Mouse (Mus musculus) kidney, embryonic 16.5 days (tissue): ENCODE measurements around the gene Zfp36l1. TPM values are rescaled to one million over a fixed set of nuclear protein-coding genes. Genes with fewer than 3 reads are reported as not detected.
"Not testable (repeated sequence)": the region's sequence is repeated elsewhere in the genome, so short reads cannot be mapped to it uniquely, and the experiment has no call there.

ENCODE experiments used
- ATAC-seq: fragments of 200-750 bp; cut with Nextera tagmentation; 2 replicates; pipeline ENCODE4 v1.8.0; 2017; ENCODE audit warnings: moderate TSS enrichment; ENCODE audit not compliant: low FRiP score, low TSS enrichment
- H3K27ac ChIP-seq: fragments of 300-500 bp; sonication (generic); 2 replicates; pipeline ENCODE4 v1.5.1; 2014; ENCODE audit warnings: low read length
- H3K27me3 ChIP-seq: fragments of 300-500 bp; sonication (generic); 2 replicates; pipeline ENCODE4 v1.6.1; 2014; ENCODE audit warnings: low read length, control low read depth, mixed read lengths; ENCODE audit not compliant: insufficient read depth
- H3K36me3 ChIP-seq: fragments of 300-500 bp; sonication (generic); 2 replicates; pipeline ENCODE4 v1.6.1; 2014; ENCODE audit warnings: low read length, control low read depth, mixed read lengths; ENCODE audit not compliant: insufficient read depth
- H3K4me1 ChIP-seq: fragments of 300-500 bp; sonication (generic); 2 replicates; pipeline ENCODE4 v1.6.1; 2014; ENCODE audit warnings: low read length, control low read depth, mixed read lengths; ENCODE audit not compliant: insufficient read depth
- H3K4me2 ChIP-seq: fragments of 300-500 bp; sonication (generic); replicated peaks from 2 replicates; pipeline ENCODE4 v1.6.1; 2014; ENCODE audit warnings: low read depth, low read length
- H3K4me3 ChIP-seq: fragments of 300-500 bp; sonication (generic); 2 replicates; pipeline ENCODE4 v1.5.1; 2014; ENCODE audit warnings: mild to moderate bottlenecking, low read length
- H3K9ac ChIP-seq: fragments of 300-500 bp; sonication (generic); replicated peaks from 2 replicates; pipeline ENCODE4 v1.6.1; 2014; ENCODE audit warnings: low read length
- H3K9me3 ChIP-seq: fragments of 300-500 bp; sonication (generic); 2 replicates; pipeline ENCODE4 v1.6.1; 2016; ENCODE audit warnings: low read length, control low read depth
- WGBS: fragments of 180-500 bp; shearing (Covaris S2); extraction: QIAGEN DNeasy Blood & Tissue Kit; methylation state at CpG from one replicate; pipeline ENCODE4 v1.1.7; 2014; 5-methylcytosine and 5-hydroxymethylcytosine counted together
- polyA plus RNA-seq: library from polyadenylated mRNA; unstranded; fragments of >200 nt; fragmentation: Nextera tagmentation; extraction: Ambion mirVana; gene quantifications from 2 replicates; pipeline ENCODE4 v1.2.1, GENCODE M21; 2015

Zfp36l1 gene
- polyA plus RNA-seq, 1 experiment from 2014 or later = 130 TPM

- H3K27ac ChIP-seq = peak overlapping the region; percentile 100
- no peak for ATAC-seq
- H3K4me3 ChIP-seq = peak overlapping the region; percentile 94
- H3K9me3 ChIP-seq = no peaks in the 10 kb centered on the region
- peaks cover 22% of the 10 kb centered on the region for H3K4me1 ChIP-seq
- H3K36me3 ChIP-seq = peaks cover 26% of the 10 kb centered on the region
- H3K9ac ChIP-seq = peak overlapping the region; percentile 99
- peak overlapping the region; percentile 88 for H3K4me2 ChIP-seq
- no peaks in the 10 kb centered on the region for H3K27me3 ChIP-seq
- under 1% methylated on average over 29 of the region's 29 CpGs for WGBS
Measured at GRCm38 (mm10) chr12:80111131-80112070, 1.4 kb downstream of the Zfp36l1 start.

- under 1% methylated on average over 9 of the region's 9 CpGs for WGBS
- no peak for ATAC-seq
- peak overlapping the region; percentile 100 for H3K27ac ChIP-seq
- peak overlapping the region; percentile 94 for H3K4me3 ChIP-seq
- H3K9me3 ChIP-seq = no peaks in the 10 kb centered on the region
- H3K27me3 ChIP-seq = no peaks in the 10 kb centered on the region
- peaks cover 19% of the 10 kb centered on the region for H3K4me1 ChIP-seq
- H3K9ac ChIP-seq = peak overlapping the region; percentile 99
- peaks cover 26% of the 10 kb centered on the region for H3K36me3 ChIP-seq
- H3K4me2 ChIP-seq = peak overlapping the region; percentile 88
Measured at GRCm38 (mm10) chr12:80110546-80110870, 2.3 kb downstream of the Zfp36l1 start.

- Histone ChIP-seq H3K27ac (peak overlapping the region; percentile 100), H3K27me3 (no peaks in the 10 kb centered on the region), H3K36me3 (peaks cover 26% of the 10 kb centered on the region), H3K9me3 (no peaks in the 10 kb centered on the region), H3K4me3 (peak overlapping the region; percentile 94), H3K4me1 (peaks cover 19% of the 10 kb centered on the region), H3K9ac (peak overlapping the region; percentile 99), H3K4me2 (peak overlapping the region; percentile 88)
- ATAC-seq = no peak
- 2% methylated on average over 53 of the region's 53 CpGs for WGBS
Measured at GRCm38 (mm10) chr12:80109753-80110545, 2.9 kb downstream of the Zfp36l1 start.

DNA sequence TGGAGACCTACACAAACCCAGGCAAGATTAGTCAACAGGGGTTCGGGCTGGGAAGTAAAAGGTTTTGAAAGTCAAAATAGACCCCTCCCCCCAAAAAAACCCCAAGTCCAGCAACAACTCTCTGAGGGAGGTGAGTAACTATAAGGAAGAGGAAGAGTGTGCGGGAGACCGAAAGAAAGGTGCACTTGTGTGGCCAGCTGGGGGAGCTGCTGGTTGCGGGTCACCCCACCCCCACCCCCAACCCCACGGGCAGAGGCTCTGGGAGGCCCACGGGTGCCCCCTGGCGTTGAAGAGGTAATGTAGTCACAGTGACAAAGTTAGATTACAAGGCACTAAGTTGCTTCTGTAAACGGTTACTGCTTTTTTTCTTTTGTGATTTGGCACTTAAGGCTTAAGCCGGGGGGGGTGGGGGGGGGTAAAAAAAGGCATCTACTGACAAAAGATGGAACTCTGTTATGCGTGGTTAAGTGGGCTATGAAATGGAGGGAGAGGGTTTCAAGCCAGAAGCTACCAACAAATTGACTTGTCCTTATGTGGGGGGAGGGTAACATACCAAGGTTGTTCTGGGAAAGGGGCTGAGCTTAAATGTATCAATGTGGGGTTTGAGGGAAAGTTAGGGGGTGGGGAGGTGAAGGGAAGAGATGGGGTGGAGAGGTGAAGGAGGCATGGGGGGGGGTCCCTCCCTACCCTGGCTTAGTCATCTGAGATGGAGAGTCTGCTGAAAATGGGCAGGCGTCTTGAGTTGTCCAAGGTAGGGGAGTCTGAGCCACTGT is 3.7 kb downstream of the Zfp36l1 start:
- Histone ChIP-seq H3K4me2 (peak overlapping the region; percentile 88), H3K9ac (peak overlapping the region; percentile 99), H3K36me3 (peaks cover 26% of the 10 kb centered on the region), H3K4me3 (peak overlapping the region; percentile 94), H3K4me1 (peaks cover 17% of the 10 kb centered on the region), H3K27ac (peak overlapping the region; percentile 100)
- WGBS = 6% methylated on average over 11 of the region's 11 CpGs
- not testable (repeated sequence) for H3K27me3 ChIP-seq, H3K9me3 ChIP-seq, ATAC-seq

GRCm38 (mm10) chr12:80106896-80107667 is 5.7 kb downstream of the Zfp36l1 start:
- Histone ChIP-seq H3K9me3 (no peaks in the 10 kb centered on the region), H3K9ac (no peak overlapping the region), H3K4me1 (peaks cover 29% of the 10 kb centered on the region), H3K27ac (peak overlapping the region; percentile 67), H3K27me3 (no peaks in the 10 kb centered on the region), H3K4me3 (no peak overlapping the region), H3K4me2 (no peak overlapping the region), H3K36me3 (peaks cover 26% of the 10 kb centered on the region)
- ATAC-seq = no peak
- 94% methylated on average over 3 of the region's 3 CpGs for WGBS

DNA sequence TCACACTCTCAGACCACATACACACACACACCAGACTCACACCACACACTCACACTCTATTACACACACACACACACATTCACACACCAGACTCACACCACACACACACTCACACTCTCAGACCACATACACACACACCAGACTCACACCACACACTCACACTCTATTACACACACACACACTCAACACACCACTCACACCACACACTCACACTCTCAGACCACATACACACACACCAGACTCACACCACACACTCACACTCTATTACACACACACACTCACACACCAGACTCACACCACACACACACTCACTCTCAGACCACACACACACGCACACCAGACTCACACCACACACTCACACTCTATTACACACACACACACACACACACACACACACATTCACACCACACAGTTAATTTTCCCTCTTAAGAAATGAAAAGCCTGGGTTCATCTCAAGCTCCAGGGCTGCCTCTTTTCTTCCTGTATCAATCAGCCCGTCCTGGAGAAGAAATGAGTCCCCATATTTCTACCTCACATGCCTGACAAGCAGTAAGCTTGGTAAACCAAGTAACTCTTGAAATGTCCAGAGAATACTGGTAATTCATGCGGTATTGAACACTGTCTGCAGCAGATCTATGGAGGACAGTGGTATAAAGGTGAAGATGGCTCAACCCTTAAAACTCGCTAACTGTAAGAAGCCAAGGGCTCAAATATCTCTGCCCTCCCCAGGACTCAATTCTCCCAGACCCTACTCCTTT is 6.5 kb downstream of the Zfp36l1 start:
- peaks cover 26% of the 10 kb centered on the region for H3K36me3 ChIP-seq
- H3K27me3 ChIP-seq = no peaks in the 10 kb centered on the region
- peak overlapping the region; percentile 67 for H3K27ac ChIP-seq
- H3K4me3 ChIP-seq = no peak overlapping the region
- ATAC-seq = no peak
- no peak overlapping the region for H3K4me2 ChIP-seq
- H3K9me3 ChIP-seq = no peaks in the 10 kb centered on the region
- no peak overlapping the region for H3K9ac ChIP-seq
- 69% methylated on average over 4 of the region's 4 CpGs for WGBS
- peaks cover 35% of the 10 kb centered on the region for H3K4me1 ChIP-seq

DNA sequence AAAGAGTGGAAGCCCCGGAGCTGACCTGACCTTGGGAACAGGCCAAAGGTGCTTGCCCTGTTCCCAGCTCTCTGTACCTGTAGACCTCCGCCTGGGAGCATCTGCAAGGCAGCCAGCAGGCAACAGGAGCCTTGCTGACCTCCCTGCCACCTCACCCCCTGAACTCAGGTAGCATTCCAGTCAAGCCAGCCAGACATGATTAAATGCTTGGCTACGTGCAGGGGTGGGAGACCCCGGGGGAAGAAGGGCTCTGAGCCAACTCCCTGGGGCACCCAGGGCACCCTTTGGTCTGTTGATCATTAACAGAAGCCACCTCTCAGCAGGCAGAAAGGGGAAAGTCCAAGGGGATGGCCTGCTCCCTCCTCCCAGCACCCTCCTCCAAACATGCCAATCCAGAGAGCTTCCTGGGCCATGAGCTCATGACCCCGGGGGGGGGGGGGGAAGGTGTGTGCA is 9.3 kb downstream of the Zfp36l1 start:
- peak; percentile 92 for ATAC-seq
- Histone ChIP-seq H3K9ac (no peak overlapping the region), H3K4me3 (no peak overlapping the region), H3K4me2 (no peak overlapping the region), H3K36me3 (peaks cover 11% of the 10 kb centered on the region), H3K27me3 (no peaks in the 10 kb centered on the region), H3K27ac (peak overlapping the region; percentile 90), H3K9me3 (no peaks in the 10 kb centered on the region), H3K4me1 (peaks cover 38% of the 10 kb centered on the region)
- 31% methylated on average over 4 of the region's 5 CpGs for WGBS

- Histone ChIP-seq H3K4me3 (no peak overlapping the region), H3K27me3 (no peaks in the 10 kb centered on the region), H3K27ac (peak overlapping the region; percentile 86), H3K9me3 (no peaks in the 10 kb centered on the region), H3K9ac (no peak overlapping the region), H3K4me2 (no peak overlapping the region), H3K36me3 (peaks cover 11% of the 10 kb centered on the region), H3K4me1 (peaks cover 38% of the 10 kb centered on the region)
- ATAC-seq = peak; percentile 10; the same call in 1 of the 2 replicates
- 36% methylated on average over 4 of the region's 4 CpGs for WGBS
Measured at GRCm38 (mm10) chr12:80103089-80103488, 9.7 kb downstream of the Zfp36l1 start.
